Mouse (Mus musculus): ENCODE data around the gene Cct8. TPM values are rescaled to one million over a fixed set of nuclear protein-coding genes. Genes with fewer than 3 reads are reported as not detected.
"Not testable (repeated sequence)": the region's sequence is repeated elsewhere in the genome, so short reads cannot be mapped to it uniquely, and the experiment has no call there.

Cct8 gene
- 664 and 718 TPM in 2 replicates for polyA plus RNA-seq (2016; fragmentation: Nextera tagmentation; extraction: Ambion mirVana)

GRCm38 (mm10) chr16:87495716-87496447, at the start of gene Cct8:
Gene Cct8 (minus strand): TSS chr16:87495873.
- peak; percentile 99 for DNase-seq (ENCODE audit: low spot score)
- Histone ChIP-seq H3K4me1 (peaks cover 15% of the 10 kb centered on the region), H3K36me3 (peaks cover 34% of the 10 kb centered on the region), H3K27ac (peak within 1 kb of the TSS; percentile 97), H3K9me3 (replicated peaks) (no peaks in the 10 kb centered on the region), H3K27me3 (ENCODE audit: low read depth, poor library complexity, severe bottlenecking) (no peaks in the 10 kb centered on the region), H3K4me3 (peak within 1 kb of the TSS; percentile 93)
- WGBS = 1% methylated on average over 48 of the region's 48 CpGs

GRCm38 (mm10) chr16:87528755-87529154, 33.1 kb upstream of the Cct8 start:
- no peak for DNase-seq (ENCODE audit: low spot score)
- H3K27ac ChIP-seq = no peak overlapping the region
- no peak overlapping the region for H3K4me3 ChIP-seq
- no peaks in the 10 kb centered on the region for H3K36me3 ChIP-seq
- 0 out of 2 replicates have a peak, but pooled peaks cover 4% of the 10 kb centered on the region for H3K4me1 ChIP-seq
- WGBS = 81% methylated on average over 10 of the region's 10 CpGs
- H3K27me3 ChIP-seq (ENCODE audit: low read depth, poor library complexity, severe bottlenecking) = no peaks in the 10 kb centered on the region
- H3K9me3 ChIP-seq (replicated peaks) = 0 out of 2 replicates have a peak, but pooled peaks cover 2% of the 10 kb centered on the region

GRCm38 (mm10) chr16:87527553-87528249, 32.0 kb upstream of the Cct8 start:
- H3K4me1 ChIP-seq = 0 out of 2 replicates have a peak, but pooled peaks cover 4% of the 10 kb centered on the region
- H3K9me3 ChIP-seq (replicated peaks) = 0 out of 2 replicates have a peak, but pooled peaks cover 2% of the 10 kb centered on the region
- H3K27me3 ChIP-seq (ENCODE audit: low read depth, poor library complexity, severe bottlenecking) = no peaks in the 10 kb centered on the region
- no peak overlapping the region for H3K4me3 ChIP-seq
- no peak for DNase-seq (ENCODE audit: low spot score)
- WGBS = 64% methylated on average over 8 of the region's 8 CpGs
- H3K27ac ChIP-seq = no peak overlapping the region
- H3K36me3 ChIP-seq = no peaks in the 10 kb centered on the region

DNA sequence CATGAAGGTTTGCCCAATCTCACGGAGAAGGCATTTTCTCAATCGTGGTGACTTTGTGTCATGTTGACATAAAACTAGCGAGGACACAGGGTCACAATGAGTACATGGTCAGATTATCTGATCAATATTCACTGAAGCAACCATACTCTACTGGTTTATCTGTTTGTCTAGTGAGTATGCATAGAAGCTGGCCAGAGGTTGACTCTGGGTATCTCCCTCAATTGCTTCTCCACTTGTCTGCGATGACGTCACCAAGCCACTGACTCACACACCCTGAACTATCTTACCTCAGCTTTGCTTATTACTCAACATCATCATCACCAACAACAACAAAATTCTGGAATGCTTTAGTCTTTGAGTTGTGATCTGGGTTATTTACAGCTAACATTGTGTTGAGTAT, 28.6 kb upstream of the Cct8 start:
- 0 out of 2 replicates have a peak, but pooled peaks cover 2% of the 10 kb centered on the region for H3K9me3 ChIP-seq (replicated peaks)

DNA sequence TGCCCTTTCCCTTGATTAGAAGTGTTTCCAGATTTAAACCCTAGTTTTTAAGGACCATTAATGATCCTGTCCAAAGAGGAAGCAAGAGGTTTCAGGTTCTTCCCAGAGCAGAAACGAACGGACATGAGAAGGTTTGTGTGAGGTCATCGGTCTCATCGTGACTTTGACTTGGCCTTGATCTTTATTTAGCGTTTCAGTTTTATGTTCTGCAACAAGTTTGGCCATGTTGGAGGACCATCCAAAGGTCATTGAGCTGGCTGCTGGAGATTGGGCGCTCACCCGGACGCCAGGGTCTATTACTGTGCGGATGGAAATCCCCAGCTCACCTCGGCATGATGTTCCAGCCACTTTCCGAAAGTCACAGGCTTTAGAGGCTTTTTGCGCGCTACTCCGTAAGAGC, 16.7 kb upstream of the Cct8 start:
- WGBS = 92% methylated on average over 14 of the region's 14 CpGs
- H3K36me3 ChIP-seq = no peaks in the 10 kb centered on the region
- no peaks in the 10 kb centered on the region for H3K9me3 ChIP-seq (replicated peaks)
- H3K4me3 ChIP-seq = no peak overlapping the region
- no peaks in the 10 kb centered on the region for H3K4me1 ChIP-seq
- no peaks in the 10 kb centered on the region for H3K27me3 ChIP-seq (ENCODE audit: low read depth, poor library complexity, severe bottlenecking)
- no peak overlapping the region for H3K27ac ChIP-seq
- no peak for DNase-seq (ENCODE audit: low spot score)

More for the DNA sequence above, 28.6 kb upstream of the Cct8 start:
- Histone ChIP-seq H3K27ac (no peak overlapping the region), H3K4me3 (no peak overlapping the region), H3K36me3 (no peaks in the 10 kb centered on the region), H3K27me3 (ENCODE audit: low read depth, poor library complexity, severe bottlenecking) (no peaks in the 10 kb centered on the region), H3K4me1 (0 out of 2 replicates have a peak, but pooled peaks cover 4% of the 10 kb centered on the region)
- no peak for DNase-seq (ENCODE audit: low spot score)
- WGBS = 90% methylated on average over 5 of the region's 5 CpGs

GRCm38 (mm10) chr16:87511706-87512105, 16.0 kb upstream of the Cct8 start:
- Histone ChIP-seq H3K4me1 (no peaks in the 10 kb centered on the region), H3K4me3 (no peak overlapping the region), H3K27ac (no peak overlapping the region), H3K9me3 (replicated peaks) (no peaks in the 10 kb centered on the region), H3K27me3 (ENCODE audit: low read depth, poor library complexity, severe bottlenecking) (no peaks in the 10 kb centered on the region), H3K36me3 (no peaks in the 10 kb centered on the region)
- no peak for DNase-seq (ENCODE audit: low spot score)
- WGBS = 78% methylated on average over 5 of the region's 5 CpGs

DNA sequence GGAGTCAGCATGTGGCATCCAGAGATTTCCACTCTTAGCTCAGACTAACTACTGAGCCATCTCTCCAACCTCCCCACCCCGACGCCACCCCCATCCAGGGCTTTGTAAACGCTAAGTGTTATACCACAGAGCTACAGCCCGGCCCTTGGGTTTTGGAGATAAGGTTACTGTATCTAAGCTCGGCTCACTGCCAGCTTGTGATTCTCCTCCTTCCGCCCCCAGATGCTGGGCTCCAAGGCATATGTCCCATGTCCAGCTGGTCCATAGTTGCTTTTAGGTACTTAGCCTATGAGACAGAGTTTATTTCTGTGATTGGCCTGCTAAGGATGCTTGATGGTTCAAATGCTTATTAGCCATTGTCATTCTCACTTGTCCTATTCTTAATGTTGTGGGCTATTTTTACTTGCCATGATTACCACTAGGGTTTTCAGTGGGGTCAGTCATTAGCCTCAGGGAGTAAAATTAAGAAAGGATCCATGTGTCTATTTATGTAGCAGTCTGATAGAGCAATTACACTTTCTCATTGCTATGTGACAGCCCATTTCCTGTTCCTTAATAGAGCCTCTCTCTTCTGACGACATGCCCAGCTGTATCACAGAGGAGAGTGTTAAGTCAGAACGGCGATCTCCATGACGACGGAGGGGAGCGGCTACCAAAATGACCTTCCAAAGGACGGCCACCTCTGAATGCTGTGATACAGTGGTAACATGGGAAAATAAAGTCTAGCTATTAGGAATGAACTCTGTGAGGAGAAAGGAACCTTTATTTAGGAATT, 5.8 kb upstream of the Cct8 start:
- Histone ChIP-seq H3K9me3 (replicated peaks) (no peaks in the 10 kb centered on the region), H3K4me3 (no peak overlapping the region), H3K4me1 (peaks cover 10% of the 10 kb centered on the region), H3K36me3 (0 out of 2 replicates have a peak, but pooled peaks cover 2% of the 10 kb centered on the region), H3K27ac (no peak overlapping the region), H3K27me3 (ENCODE audit: low read depth, poor library complexity, severe bottlenecking) (no peaks in the 10 kb centered on the region)
- DNase-seq (ENCODE audit: low spot score) = no peak
- WGBS = 58% methylated on average over 13 of the region's 13 CpGs

DNA sequence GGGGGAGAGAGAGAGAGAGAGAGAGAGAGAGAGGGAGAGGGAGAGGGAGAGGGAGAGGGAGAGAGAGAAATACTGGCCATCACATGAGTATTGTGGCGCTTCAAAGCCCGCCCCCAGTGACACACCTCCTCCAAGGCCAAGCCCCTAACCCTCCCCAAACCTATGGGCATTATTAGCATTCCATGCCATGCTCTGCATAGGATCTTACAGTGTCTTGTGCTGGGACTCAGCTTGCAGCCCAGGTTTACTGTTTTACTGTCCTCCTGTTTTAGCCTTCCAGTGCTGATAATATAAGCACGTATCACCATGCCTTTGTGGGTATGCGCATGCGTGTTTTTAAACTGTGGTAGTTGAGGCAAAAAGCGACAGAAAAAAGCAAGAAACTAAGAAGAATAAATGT, 3.9 kb upstream of the Cct8 start:
- peaks cover 14% of the 10 kb centered on the region for H3K4me1 ChIP-seq
- no peak overlapping the region for H3K4me3 ChIP-seq
- H3K9me3 ChIP-seq (replicated peaks) = no peaks in the 10 kb centered on the region
- H3K36me3 ChIP-seq = 0 out of 2 replicates have a peak, but pooled peaks cover 2% of the 10 kb centered on the region
- no peaks in the 10 kb centered on the region for H3K27me3 ChIP-seq (ENCODE audit: low read depth, poor library complexity, severe bottlenecking)
- H3K27ac ChIP-seq = no peak overlapping the region
- no peak for DNase-seq (ENCODE audit: low spot score)
- WGBS = 64% methylated on average over 6 of the region's 6 CpGs

GRCm38 (mm10) chr16:87497171-87497570, 1.5 kb upstream of the Cct8 start:
- Histone ChIP-seq H3K9me3 (replicated peaks) (no peaks in the 10 kb centered on the region), H3K4me3 (peak overlapping the region; percentile 93; the same call in 1 of the 2 replicates), H3K27ac (no peak overlapping the region), H3K27me3 (ENCODE audit: low read depth, poor library complexity, severe bottlenecking) (no peaks in the 10 kb centered on the region), H3K4me1 (peaks cover 20% of the 10 kb centered on the region), H3K36me3 (peaks cover 21% of the 10 kb centered on the region)
- 94% methylated on average over 6 of the region's 6 CpGs for WGBS
- DNase-seq (ENCODE audit: low spot score) = no peak

GRCm38 (mm10) chr16:87496728-87497127, 1.1 kb upstream of the Cct8 start:
- Histone ChIP-seq H3K27me3 (ENCODE audit: low read depth, poor library complexity, severe bottlenecking) (no peaks in the 10 kb centered on the region), H3K9me3 (replicated peaks) (no peaks in the 10 kb centered on the region), H3K36me3 (peaks cover 25% of the 10 kb centered on the region), H3K4me1 (peaks cover 18% of the 10 kb centered on the region), H3K27ac (peak overlapping the region; percentile 97; the same call in 1 of the 2 replicates), H3K4me3 (peak overlapping the region; percentile 93)
- 94% methylated on average over 2 of the region's 2 CpGs for WGBS
- DNase-seq (ENCODE audit: low spot score) = no peak

- WGBS = under 1% methylated on average over 39 of the region's 39 CpGs
- peaks cover 15% of the 10 kb centered on the region for H3K4me1 ChIP-seq
- DNase-seq (ENCODE audit: low spot score) = no peak
- peak overlapping the region; percentile 97 for H3K27ac ChIP-seq
- peaks cover 42% of the 10 kb centered on the region for H3K36me3 ChIP-seq
- peak overlapping the region; percentile 93 for H3K4me3 ChIP-seq
- H3K9me3 ChIP-seq (replicated peaks) = no peaks in the 10 kb centered on the region
- no peaks in the 10 kb centered on the region for H3K27me3 ChIP-seq (ENCODE audit: low read depth, poor library complexity, severe bottlenecking)
Observed at GRCm38 (mm10) chr16:87494955-87495655, 568 bp downstream of the Cct8 start.

- peaks cover 15% of the 10 kb centered on the region for H3K4me1 ChIP-seq
- not testable (repeated sequence) for H3K27ac ChIP-seq; H3K4me3 ChIP-seq; H3K27me3 ChIP-seq (ENCODE audit: low read depth, poor library complexity, severe bottlenecking); H3K9me3 ChIP-seq (replicated peaks); DNase-seq (ENCODE audit: low spot score)
- 94% methylated on average over 12 of the region's 12 CpGs for WGBS
- H3K36me3 ChIP-seq = peaks cover 70% of the 10 kb centered on the region
Observed at GRCm38 (mm10) chr16:87492191-87492792, 3.4 kb downstream of the Cct8 start.
